Mouse (Mus musculus) gastrocnemius, postnatal 36 days (tissue): Measurements from ENCODE around the gene Ezh1. TPM values are rescaled to one million over a fixed set of nuclear protein-coding genes. Genes with fewer than 3 reads are reported as not detected.

Experiments used
- DNase-seq, 2 experiments: peaks; one replicate each; pipeline ENCODE4 v3.0.0; 2022
- intact Hi-C: fragments of 180-260 bp; cut with DNase I; formaldehyde crosslinking; loops from one replicate; pipeline ENCODE4 v1.15.1; 2025
- total RNA-seq, 2 experiments: library from RNA; stranded (reverse); gene quantifications; 2 replicates each; pipeline ENCODE4 v1.2.3; 2021

Ezh1 gene
- total RNA-seq, 2 experiments from 2014 or later: 20.5 to 23.8 TPM

DNA sequence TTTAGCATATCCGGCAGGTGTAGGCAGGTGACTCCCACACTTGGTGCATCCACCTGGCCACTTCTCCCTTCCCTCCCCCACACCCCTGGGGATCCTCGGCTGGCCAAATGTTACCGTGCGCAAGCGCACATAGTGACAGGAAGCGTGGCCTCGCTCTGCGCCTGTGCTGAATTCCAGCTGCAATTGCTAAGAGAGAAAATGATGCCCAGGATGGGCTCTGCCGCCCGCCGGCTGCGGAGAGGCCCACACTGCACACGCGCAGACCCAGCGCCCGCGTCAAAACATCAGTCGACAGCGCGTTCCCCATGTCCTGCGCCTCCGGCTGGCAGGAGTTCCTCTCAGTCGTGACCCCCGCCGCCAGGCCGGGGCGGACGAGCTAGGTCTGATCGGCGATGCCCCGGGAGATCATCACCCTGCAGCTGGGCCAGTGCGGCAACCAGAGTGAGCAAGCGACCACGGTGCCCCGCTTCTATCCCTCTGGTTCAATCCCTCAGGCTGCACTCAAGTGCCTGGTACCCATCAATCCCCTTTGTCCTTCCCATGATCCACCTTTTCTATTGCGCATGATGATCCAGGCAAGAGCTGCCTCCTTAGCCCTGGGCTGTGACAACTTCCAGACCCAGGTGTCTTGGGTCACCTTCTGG lies 70.4 kb downstream of the Ezh1 start, which contains the start of gene Tubg2:
Gene Tubg2 (plus strand): TSS at position 180 of the 644 bp plus-strand sequence.
- no peak for DNase-seq
- intact Hi-C loops: no loop called here

DNA sequence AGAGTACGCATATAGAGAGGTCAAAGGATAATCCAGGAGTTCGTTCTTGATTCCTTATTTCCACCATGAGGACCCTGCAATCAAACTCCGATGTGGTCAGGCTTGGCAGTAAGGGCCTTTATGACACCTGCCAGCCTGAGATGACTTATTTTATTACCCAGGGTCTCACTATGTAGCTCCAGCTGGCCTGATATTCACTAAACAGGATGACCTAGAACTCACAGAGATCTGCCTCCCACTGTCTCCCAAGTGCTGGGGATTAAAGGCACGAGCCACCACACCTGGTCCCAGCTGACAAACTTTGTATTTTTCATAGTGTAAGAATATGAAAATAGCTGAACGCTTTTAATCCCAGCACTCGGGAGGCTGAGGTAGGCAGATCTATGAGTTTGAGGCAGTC lies 71.1 kb downstream of the Ezh1 start:
- DNase-seq: no peak
- intact Hi-C loops: no loop called here

DNA sequence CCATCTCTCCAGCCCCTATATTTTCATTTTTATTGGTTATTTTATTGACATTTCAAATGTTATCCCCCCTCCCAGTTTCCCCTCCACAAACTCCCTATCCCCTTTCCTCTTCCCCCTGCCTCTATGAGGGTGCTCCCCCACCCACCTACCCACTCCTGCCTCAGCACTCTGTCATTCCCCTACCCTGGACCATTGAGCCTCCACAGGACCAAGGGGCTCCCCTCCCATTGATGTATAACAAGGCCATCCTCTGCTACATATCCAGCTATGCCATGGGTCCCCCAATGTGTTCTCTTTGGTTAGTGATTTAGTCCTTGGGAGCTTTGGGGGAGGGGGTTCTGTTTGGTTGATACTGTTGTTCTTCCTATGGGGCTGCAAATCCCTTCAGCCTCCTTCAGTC lies 71.6 kb downstream of the Ezh1 start:
- no peak for DNase-seq
- intact Hi-C loops: no loop called here

DNA sequence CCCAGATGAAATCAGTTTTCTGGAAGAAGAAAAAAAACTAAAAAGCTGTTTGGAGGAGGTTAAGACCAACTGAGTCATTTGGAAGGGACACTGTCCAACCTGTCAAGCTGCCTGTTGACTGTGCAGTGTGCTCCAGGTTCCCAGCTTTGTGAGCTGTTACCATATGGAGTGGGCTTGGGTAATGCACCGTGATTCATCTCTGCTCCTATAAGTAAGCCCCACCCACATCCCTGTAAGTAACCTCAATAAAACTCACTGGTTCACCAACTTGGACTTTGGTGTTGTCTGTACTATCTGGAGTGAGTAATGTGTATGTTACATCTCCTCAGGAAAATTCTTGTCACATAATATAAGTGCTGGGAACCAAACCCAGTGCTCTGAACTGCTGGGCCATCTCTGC lies 73.4 kb downstream of the Ezh1 start:
- intact Hi-C loops: no loop called here

DNA sequence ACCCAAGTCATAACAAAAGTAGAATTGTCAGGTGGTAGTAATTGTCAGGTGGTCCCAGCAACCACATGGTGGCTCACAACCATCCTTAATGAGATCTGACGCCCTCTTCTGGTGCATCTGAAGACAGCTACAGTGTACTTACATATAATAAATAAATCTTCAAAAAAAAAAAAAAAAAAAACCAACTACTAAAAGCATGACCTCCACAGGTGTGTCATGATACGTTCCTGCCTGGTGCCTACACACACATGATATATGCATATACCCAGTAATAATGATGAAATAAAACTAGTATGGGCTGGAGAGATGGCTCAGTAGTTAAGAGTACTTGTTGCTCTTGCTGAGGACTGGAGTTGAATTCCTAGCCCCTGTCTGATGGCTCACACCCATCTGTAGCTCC lies 75.2 kb downstream of the Ezh1 start:
- DNase-seq: no peak
- intact Hi-C loops: no loop called here

More for the DNA sequence above, 73.4 kb downstream of the Ezh1 start:
- DNase-seq: no peak

DNA sequence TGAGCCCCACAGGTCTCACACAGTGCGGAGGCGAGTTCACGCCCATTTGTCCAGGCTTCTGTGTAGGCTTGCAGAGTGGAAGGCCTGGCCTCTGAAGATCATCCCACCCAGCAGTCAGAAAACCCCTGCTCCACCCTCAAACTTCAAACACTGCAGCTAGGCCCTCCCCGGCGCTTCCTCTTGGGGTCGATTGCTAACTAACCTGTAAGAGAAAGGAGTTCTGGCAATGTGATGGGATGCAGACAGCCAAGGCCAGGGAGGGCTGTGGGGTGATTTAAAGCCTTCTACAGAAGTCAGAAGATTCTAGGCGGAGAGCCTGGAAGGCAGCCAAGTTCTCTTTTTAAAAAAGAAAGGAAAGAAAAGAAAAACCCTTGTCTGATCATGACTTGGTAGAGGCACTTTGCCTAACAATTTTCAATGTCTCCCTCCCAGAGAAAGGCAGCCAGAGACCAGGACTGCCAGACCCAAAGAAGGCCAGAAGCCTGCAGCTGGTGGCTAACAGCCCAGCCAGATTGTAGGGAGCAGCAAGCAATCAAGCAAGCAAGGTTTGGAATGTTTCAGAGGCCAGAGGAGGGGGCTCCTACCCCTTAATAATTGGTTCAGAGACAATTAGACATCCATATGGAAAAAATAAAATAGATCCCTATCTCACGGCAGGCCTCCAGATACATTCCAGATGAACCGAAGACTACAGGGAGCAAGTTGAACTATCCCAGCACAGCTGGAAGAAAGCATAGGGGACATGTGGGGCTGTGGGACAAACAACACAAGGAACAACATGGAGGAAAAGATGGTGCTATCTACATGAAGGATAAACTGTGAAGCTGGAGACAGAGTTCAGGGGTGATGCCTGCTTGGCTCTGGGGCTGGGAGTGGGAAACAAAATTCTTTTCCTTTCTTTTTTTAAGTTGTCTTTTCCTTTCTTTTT lies 76.8 kb downstream of the Ezh1 start:
- DNase-seq: peak in 1 of 2 experiments; percentile 52

DNA sequence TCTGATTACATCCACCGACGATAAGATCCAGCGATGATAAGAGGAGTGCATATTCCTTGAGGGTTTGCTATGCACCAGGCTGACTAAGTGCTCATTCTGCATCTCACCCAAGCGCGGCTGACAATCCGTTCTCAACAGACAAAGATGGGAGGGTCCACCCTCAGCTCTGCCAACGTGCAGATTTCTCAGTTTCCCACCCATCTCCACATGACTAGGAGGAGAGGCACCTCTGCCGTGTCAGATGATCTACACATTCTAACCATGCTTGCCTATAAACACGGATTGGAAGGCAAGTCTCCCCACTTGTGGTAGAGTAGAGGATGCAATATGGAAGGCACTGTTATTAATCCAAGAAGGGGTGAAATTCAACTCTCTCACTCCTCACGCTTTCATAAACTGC lies 77.5 kb downstream of the Ezh1 start:
- intact Hi-C loops: no loop called here
- DNase-seq: no peak

More for the DNA sequence above, 76.8 kb downstream of the Ezh1 start:
- intact Hi-C loops: no loop called here

DNA sequence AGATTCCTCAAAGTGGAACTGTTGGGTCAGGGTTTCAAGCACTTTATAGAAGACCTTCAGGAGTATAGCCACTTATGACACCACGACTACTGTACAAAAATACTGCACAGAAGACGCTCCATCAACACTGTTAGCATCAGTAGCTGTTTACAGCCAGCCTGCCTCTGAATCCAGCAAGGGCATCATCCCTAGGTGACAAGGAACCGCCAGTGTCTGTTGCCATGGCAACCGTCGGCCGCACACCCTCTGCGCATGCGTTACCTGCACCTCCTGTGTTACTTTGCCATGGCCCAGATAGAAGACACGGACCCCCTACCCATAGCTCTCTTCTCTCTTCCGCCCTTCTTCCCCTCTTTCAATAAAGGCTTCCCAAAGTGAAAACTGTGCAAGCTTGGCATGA lies 79.9 kb downstream of the Ezh1 start:
- DNase-seq: no peak
- intact Hi-C loops: no loop called here

DNA sequence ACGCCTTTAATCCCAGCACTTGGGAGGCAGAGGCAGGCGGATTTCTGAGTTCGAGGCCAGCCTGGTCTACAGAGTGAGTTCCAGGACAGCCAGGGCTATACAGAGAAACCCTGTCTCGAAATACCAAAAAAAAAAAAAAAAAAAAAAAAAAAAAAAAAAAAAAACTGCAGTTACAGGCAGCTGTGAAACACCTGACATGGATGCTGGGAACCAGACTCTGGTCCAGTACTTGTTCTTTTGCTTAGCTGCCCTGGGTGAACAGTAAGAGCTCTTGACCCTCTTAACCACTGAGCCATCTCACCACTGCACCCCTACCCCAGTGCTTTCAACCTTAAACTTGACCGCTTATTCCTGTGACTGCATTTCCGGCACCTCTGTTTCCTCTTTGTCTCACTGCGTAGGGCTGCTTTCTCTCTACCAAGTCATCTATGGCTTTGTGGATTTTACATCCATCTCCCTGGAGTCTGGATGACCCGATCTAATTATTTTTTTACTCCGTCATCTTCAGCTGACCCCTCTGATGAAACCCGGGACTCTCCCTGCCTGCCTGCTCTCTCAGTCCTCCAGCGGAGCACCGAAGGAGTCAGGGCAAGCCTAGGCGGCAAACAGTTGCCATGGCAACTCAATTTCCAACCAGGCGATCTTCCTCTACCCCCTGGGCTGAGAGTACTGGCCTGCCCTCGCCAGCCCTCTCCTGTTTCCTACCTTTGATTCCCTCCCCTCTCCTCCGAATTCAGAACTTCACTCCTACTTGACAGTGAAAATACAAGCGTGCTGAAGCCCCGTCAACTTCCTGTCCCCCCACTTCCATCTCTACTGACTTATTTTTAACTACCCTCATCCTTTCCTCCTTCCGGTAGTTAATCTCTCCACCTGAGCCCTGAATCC lies 82.7 kb downstream of the Ezh1 start:
- intact Hi-C loops: no loop called here
- no peak for DNase-seq

DNA sequence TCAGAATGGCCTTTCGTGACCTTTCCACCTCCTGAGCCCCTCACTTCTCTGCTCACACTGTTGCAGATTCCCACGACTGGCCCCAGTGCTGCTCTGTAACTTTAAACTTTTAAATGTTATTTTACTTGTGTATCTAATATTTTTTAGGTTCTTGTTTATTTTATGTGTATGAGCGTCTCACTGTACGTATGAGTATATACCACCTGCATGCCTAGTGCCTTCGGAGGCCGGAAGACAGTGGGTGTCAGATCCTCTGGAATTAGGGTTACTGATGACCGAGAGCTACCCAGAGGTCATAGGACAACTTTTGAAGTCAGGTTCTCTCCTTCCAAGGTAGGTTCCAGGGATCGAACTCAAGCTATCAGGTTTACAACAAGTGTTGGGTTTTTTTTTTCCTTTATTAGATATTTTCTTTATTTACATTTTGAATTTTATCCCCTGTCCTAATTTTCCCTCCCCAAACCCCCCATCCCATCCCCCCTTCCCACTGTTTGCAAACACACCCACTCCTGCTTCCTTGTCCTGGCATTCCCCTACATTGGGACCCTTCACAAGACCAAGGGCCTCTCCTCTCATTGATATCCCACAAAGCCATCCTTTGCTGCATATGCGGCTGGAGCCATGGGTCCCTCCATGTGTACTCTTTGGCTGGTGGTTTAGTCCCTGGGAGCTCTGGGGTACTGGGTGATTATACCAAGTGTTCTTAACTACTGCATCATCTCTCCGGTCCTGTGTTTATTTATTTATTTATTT lies 83.9 kb downstream of the Ezh1 start:
- no peak for DNase-seq
- intact Hi-C loops: no loop called here

Other genes starting within 250 kb of the Ezh1 start
- 10 to 100 TPM; 55.7 to 57.7 TPM for gene Atp6v0a1, start 217.0 kb downstream of the Ezh1 start, total RNA-seq
- gene Naglu, start 156.5 kb downstream of the Ezh1 start, total RNA-seq: 1 to 10 TPM; 3.2 to 3.5 TPM
- gene Hsd17b1, start 148.1 kb downstream of the Ezh1 start, total RNA-seq: not detected
- 1 to 10 TPM; 8.0 to 8.9 TPM for gene Coasy, start 143.9 kb downstream of the Ezh1 start, total RNA-seq
- 10 to 100 TPM in 1 of 2 experiments, 1 to 10 TPM in 1; 8.8 to 12.4 TPM for gene Mlx, start 139.2 kb downstream of the Ezh1 start, total RNA-seq
- 1 to 10 TPM; 1.6 to 2.1 TPM for gene Psmc3ip, start 131.0 kb downstream of the Ezh1 start, total RNA-seq
- gene Retreg3, start 106.6 kb downstream of the Ezh1 start, total RNA-seq: 10 to 100 TPM; 29.6 to 29.7 TPM
- 10 to 100 TPM; 23.9 TPM for gene Tubg1, start 106.5 kb downstream of the Ezh1 start, total RNA-seq
- gene Tubg2, start 70.6 kb downstream of the Ezh1 start, total RNA-seq: 1 to 10 TPM; 2.3 to 2.6 TPM
- gene Cntnap1, start 55.9 kb downstream of the Ezh1 start, total RNA-seq: 1 to 10 TPM; 1.1 to 2.1 TPM
- 10 to 100 TPM; 22.4 to 27.6 TPM for gene Plekhh3, start 55.1 kb downstream of the Ezh1 start, total RNA-seq
- not detected for gene Ccr10, start 51.0 kb downstream of the Ezh1 start, total RNA-seq
- 10 to 100 TPM; 35.3 to 38.3 TPM for gene Ramp2, start 19.6 kb upstream of the Ezh1 start, total RNA-seq
- 10 to 100 TPM; 36.2 to 39.4 TPM for gene Vps25, start 27.2 kb upstream of the Ezh1 start, total RNA-seq
- under 1 TPM; 0.10 to 0.15 TPM for gene Wnk4, start 34.1 kb upstream of the Ezh1 start, total RNA-seq
- gene Cntd1, start 52.5 kb upstream of the Ezh1 start, total RNA-seq: under 1 TPM; 0.10 to 0.15 TPM
- gene Coa3, start 52.7 kb upstream of the Ezh1 start, total RNA-seq: 10 to 100 TPM; 64.3 to 71.4 TPM
- 10 to 100 TPM; 73.9 to 78.0 TPM for gene Becn1, start 75.8 kb upstream of the Ezh1 start, total RNA-seq
- gene Psme3, start 89.8 kb upstream of the Ezh1 start, total RNA-seq: 10 to 100 TPM; 54.1 to 57.8 TPM
- 1 to 10 TPM in 1 of 2 experiments, under 1 TPM in 1; 0.92 to 1.2 TPM for gene Aoc2, start 98.6 kb upstream of the Ezh1 start, total RNA-seq
- 1 to 10 TPM; 4.7 to 7.1 TPM for gene Aoc3, start 104.1 kb upstream of the Ezh1 start, total RNA-seq
- gene G6pc, start 141.1 kb upstream of the Ezh1 start, total RNA-seq: not detected
- gene Aarsd1, start 191.2 kb upstream of the Ezh1 start, total RNA-seq: 10 to 100 TPM; 10.5 to 19.4 TPM
- gene Gm27029, start 198.3 kb upstream of the Ezh1 start, total RNA-seq: 10 to 100 TPM in 1 of 2 experiments, 1 to 10 TPM in 1; 8.1 to 13.0 TPM
- gene Rundc1, start 198.6 kb upstream of the Ezh1 start, total RNA-seq: 1 to 10 TPM; 6.7 to 7.9 TPM
- 100 to 1,000 TPM in 1 of 2 experiments, 10 to 100 TPM in 1; 83.5 to 111 TPM for gene Ptges3l, start 198.9 kb upstream of the Ezh1 start, total RNA-seq
- gene Rpl27, start 215.8 kb upstream of the Ezh1 start, total RNA-seq: 10 to 100 TPM; 35.1 to 42.1 TPM
- 10 to 100 TPM in 1 of 2 experiments, 1 to 10 TPM in 1; 9.1 to 13.0 TPM for gene Ifi35, start 221.9 kb upstream of the Ezh1 start, total RNA-seq
- 1 to 10 TPM; 2.8 to 3.0 TPM for gene Rnd2, start 238.5 kb upstream of the Ezh1 start, total RNA-seq
- 10 to 100 TPM; 11.5 to 12.3 TPM for gene Vat1, start 239.8 kb upstream of the Ezh1 start, total RNA-seq